Mouse (Mus musculus): ENCODE data around the gene Mzf1.

Gene Mzf1

GRCm38 (mm10) chr7:13003380-13003779, 51.2 kb downstream of the Mzf1 start:
- DNase-seq (ENCODE audit: low spot score in 2 of 2) = no peak

GRCm38 (mm10) chr7:13001584-13001983, 53.0 kb downstream of the Mzf1 start:
- DNase-seq (ENCODE audit: low spot score in 2 of 2) = no peak

- no peak for DNase-seq (ENCODE audit: low spot score in 2 of 2)
These were observed 55.7 kb downstream of the Mzf1 start, which contains the start of gene Trim28 for GRCm38 (mm10) chr7:12998851-12999250. Gene Trim28, plus strand, starts transcription at chr7:12999114.

GRCm38 (mm10) chr7:12998053-12998452, 56.5 kb downstream of the Mzf1 start, which contains the start of gene Slc27a5:
Gene Slc27a5, minus strand, starts transcription at chr7:12998192.
- no peak for DNase-seq (ENCODE audit: low spot score in 2 of 2)

- no peak for DNase-seq (ENCODE audit: low spot score in 2 of 2)
These were observed 57.3 kb downstream of the Mzf1 start for GRCm38 (mm10) chr7:12997230-12997629.

GRCm38 (mm10) chr7:12995862-12996261, 58.7 kb downstream of the Mzf1 start:
- no peak for DNase-seq (ENCODE audit: low spot score in 2 of 2)

- DNase-seq (ENCODE audit: low spot score in 2 of 2) = no peak
These were observed 61.4 kb downstream of the Mzf1 start for GRCm38 (mm10) chr7:12993148-12993547.

Data from right cerebral cortex, adult 2 months (tissue).